Mouse (Mus musculus): ENCODE data around the gene Srp72.

GRCm38 (mm10) chr5:76953794-76954193 is 20.7 kb upstream of the Srp72 start:
- TF ChIP-seq CTCF (IDR thresholded peaks at IDR 0.05; ENCODE audit: low read depth, low read length): no peak
- no peak for TF ChIP-seq POLR2A (IDR thresholded peaks at IDR 0.05; ENCODE audit: borderline replicate concordance, low read depth, low read length)

All from bone marrow macrophage, adult 2 months (primary cell).